Mouse (Mus musculus): ENCODE results near the gene Lrfn2. TPM values are rescaled to one million over a fixed set of nuclear protein-coding genes. Genes with fewer than 3 reads are reported as not detected.

Lrfn2 gene
- polyA plus RNA-seq, 1 experiment from 2014 or later, result 0.04 TPM

GRCm38 (mm10) chr17:48975055-48975454 is 42.9 kb downstream of the Lrfn2 start:
- H3K4me1 ChIP-seq (ENCODE audit: insufficient read depth, low read depth, low read length), result no peaks in the 10 kb centered on the region
- DNase-seq (ENCODE audit: low spot score) (no peak), ATAC-seq (no peak)
- no peaks in the 10 kb centered on the region for H3K36me3 ChIP-seq (ENCODE audit: insufficient read depth, low read length)
- H3K4me2 ChIP-seq (replicated peaks; ENCODE audit: low read depth, low read length), result no peak overlapping the region
- H3K4me3 ChIP-seq (ENCODE audit: low read depth, low read length), result no peak overlapping the region
- no peaks in the 10 kb centered on the region for H3K27me3 ChIP-seq (replicated peaks; ENCODE audit: insufficient read depth, low read length)
- TF ChIP-seq CTCF (IDR thresholded peaks at IDR 0.05) (no peak), EP300 (IDR thresholded peaks at IDR 0.05) (no peak)
- no peaks in the 10 kb centered on the region for H3K9me3 ChIP-seq (ENCODE audit: low read length)
- H3K27ac ChIP-seq (ENCODE audit: low read length), result no peak overlapping the region
- 48% methylated on average over 4 of the region's 4 CpGs for WGBS
- no peak overlapping the region for H3K9ac ChIP-seq (replicated peaks; ENCODE audit: low read depth)

GRCm38 (mm10) chr17:48976611-48977022 is 44.4 kb downstream of the Lrfn2 start:
- ATAC-seq, result no peak
- Histone ChIP-seq H3K27me3 (replicated peaks; ENCODE audit: insufficient read depth, low read length) (no peaks in the 10 kb centered on the region), H3K27ac (ENCODE audit: low read length) (no peak overlapping the region), H3K9ac (replicated peaks; ENCODE audit: low read depth) (no peak overlapping the region), H3K4me3 (ENCODE audit: low read depth, low read length) (no peak overlapping the region), H3K4me1 (ENCODE audit: insufficient read depth, low read depth, low read length) (no peaks in the 10 kb centered on the region), H3K9me3 (ENCODE audit: low read length) (no peaks in the 10 kb centered on the region), H3K36me3 (ENCODE audit: insufficient read depth, low read length) (no peaks in the 10 kb centered on the region), H3K4me2 (replicated peaks; ENCODE audit: low read depth, low read length) (no peak overlapping the region)
- TF ChIP-seq EP300 (IDR thresholded peaks at IDR 0.05) (no peak), CTCF (IDR thresholded peaks at IDR 0.05) (no peak)
- no peak for DNase-seq (ENCODE audit: low spot score)
- 49% methylated on average over 5 of the region's 5 CpGs for WGBS

- H3K9me3 ChIP-seq (ENCODE audit: low read length), result no peaks in the 10 kb centered on the region
- ATAC-seq, result no peak
- H3K4me2 ChIP-seq (replicated peaks; ENCODE audit: low read depth, low read length), result no peak overlapping the region
- no peaks in the 10 kb centered on the region for H3K27me3 ChIP-seq (replicated peaks; ENCODE audit: insufficient read depth, low read length)
- whole genome bisulfite sequencing, result 40% methylated on average over 1 of the region's 1 CpGs
- no peaks in the 10 kb centered on the region for H3K4me1 ChIP-seq (ENCODE audit: insufficient read depth, low read depth, low read length)
- H3K4me3 ChIP-seq (ENCODE audit: low read depth, low read length), result no peak overlapping the region
- DNase-seq (ENCODE audit: low spot score), result no peak
- TF ChIP-seq CTCF (IDR thresholded peaks at IDR 0.05), result no peak
- no peak for TF ChIP-seq EP300 (IDR thresholded peaks at IDR 0.05)
- H3K27ac ChIP-seq (ENCODE audit: low read length), result no peak overlapping the region
- H3K36me3 ChIP-seq (ENCODE audit: insufficient read depth, low read length), result no peaks in the 10 kb centered on the region
- no peak overlapping the region for H3K9ac ChIP-seq (replicated peaks; ENCODE audit: low read depth)
Observed at GRCm38 (mm10) chr17:48995256-48995993, 63.2 kb downstream of the Lrfn2 start.

- H3K27me3 ChIP-seq (replicated peaks; ENCODE audit: insufficient read depth, low read length), result no peaks in the 10 kb centered on the region
Observed at GRCm38 (mm10) chr17:48999463-49000227, 67.5 kb downstream of the Lrfn2 start.

GRCm38 (mm10) chr17:49009384-49010073 is 77.3 kb downstream of the Lrfn2 start:
- no peaks in the 10 kb centered on the region for H3K4me1 ChIP-seq (ENCODE audit: insufficient read depth, low read depth, low read length)
- no peaks in the 10 kb centered on the region for H3K9me3 ChIP-seq (ENCODE audit: low read length)
- H3K4me3 ChIP-seq (ENCODE audit: low read depth, low read length), result no peak overlapping the region
- peak; percentile 8 for DNase-seq (ENCODE audit: low spot score)
- H3K36me3 ChIP-seq (ENCODE audit: insufficient read depth, low read length), result no peaks in the 10 kb centered on the region
- H3K27me3 ChIP-seq (replicated peaks; ENCODE audit: insufficient read depth, low read length), result no peaks in the 10 kb centered on the region
- H3K27ac ChIP-seq (ENCODE audit: low read length), result no peak overlapping the region
- no peak for TF ChIP-seq EP300 (IDR thresholded peaks at IDR 0.05)
- TF ChIP-seq CTCF (IDR thresholded peaks at IDR 0.05), result no peak
- WGBS, result 34% methylated on average over 7 of the region's 7 CpGs
- H3K9ac ChIP-seq (replicated peaks; ENCODE audit: low read depth), result no peak overlapping the region
- no peak for ATAC-seq
- no peak overlapping the region for H3K4me2 ChIP-seq (replicated peaks; ENCODE audit: low read depth, low read length)

More at GRCm38 (mm10) chr17:48999463-49000227, 67.5 kb downstream of the Lrfn2 start:
- no peak overlapping the region for H3K27ac ChIP-seq (ENCODE audit: low read length)
- 6% methylated on average over 11 of the region's 11 CpGs for WGBS
- H3K36me3 ChIP-seq (ENCODE audit: insufficient read depth, low read length), result no peaks in the 10 kb centered on the region
- no peak for TF ChIP-seq CTCF (IDR thresholded peaks at IDR 0.05)
- no peak for TF ChIP-seq EP300 (IDR thresholded peaks at IDR 0.05)
- no peaks in the 10 kb centered on the region for H3K4me1 ChIP-seq (ENCODE audit: insufficient read depth, low read depth, low read length)
- H3K9me3 ChIP-seq (ENCODE audit: low read length), result no peaks in the 10 kb centered on the region
- no peak for DNase-seq (ENCODE audit: low spot score)
- no peak overlapping the region for H3K4me2 ChIP-seq (replicated peaks; ENCODE audit: low read depth, low read length)
- no peak overlapping the region for H3K9ac ChIP-seq (replicated peaks; ENCODE audit: low read depth)
- ATAC-seq, result peak; percentile 47; the same call in 1 of the 2 replicates
- no peak overlapping the region for H3K4me3 ChIP-seq (ENCODE audit: low read depth, low read length)
